21 mouse cellular contexts compared by ENCODE assay signal in the genomic region with DNA sequence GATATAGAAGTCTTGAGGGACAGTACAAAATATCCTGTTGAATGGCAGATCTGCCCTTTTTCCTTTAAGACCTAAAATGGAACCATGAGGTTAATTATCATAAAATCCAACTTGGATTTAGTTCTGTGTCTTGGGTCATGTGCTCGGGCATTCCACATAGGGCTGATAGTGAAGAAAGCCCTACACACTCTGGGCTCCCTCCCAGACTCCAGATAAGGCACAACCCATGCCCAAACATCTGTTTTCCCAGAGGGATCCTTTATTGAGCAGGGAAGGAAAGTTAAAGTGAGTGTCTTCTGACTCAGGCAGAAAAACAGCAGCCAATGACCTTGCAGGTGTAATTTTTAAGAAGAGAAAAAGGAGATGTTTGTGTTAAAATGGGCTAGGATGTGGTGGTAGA.
"Had no signal": no experiment of that assay in that cellular context is flagged by ENCODE, and none has a peak within 500 bp of the region (broad histone marks: within the 10 kb centered on the region; RNA-seq: fewer than 3 reads in every experiment).

No protein-coding gene starts in this region.

- H3K27me3 ChIP-seq: heart, embryonic 12.5 days; intestine, embryonic 15.5 days; liver, embryonic 13.5 days; liver, embryonic 15.5 days had no signal

- DNase-seq: gastrocnemius, adult 2 months; gastrocnemius, postnatal 10 days; gastrocnemius, postnatal 25 days; heart, postnatal 4 days; kidney, adult 18-20 months; kidney, adult 8-10 months; kidney, postnatal 10 days; kidney, postnatal 25 days; kidney, postnatal 4 days; liver; liver, embryonic 13.5 days; liver, postnatal 0 days; lung, adult 2 months had no signal

- H3K9me3 ChIP-seq: heart, embryonic 12.5 days; hindbrain, embryonic 10.5 days; hindbrain, embryonic 12.5 days; intestine, embryonic 15.5 days; limb, embryonic 10.5 days; limb, embryonic 12.5 days; liver, embryonic 13.5 days; liver, embryonic 15.5 days had no signal

- H3K4me1 ChIP-seq: heart, embryonic 12.5 days; hindbrain, embryonic 10.5 days; intestine, embryonic 15.5 days; limb, embryonic 10.5 days; limb, embryonic 12.5 days; liver, embryonic 13.5 days; liver, embryonic 15.5 days had no signal

- H3K9ac ChIP-seq: heart, embryonic 12.5 days; hindbrain, embryonic 12.5 days; hindbrain, embryonic 14.5 days; intestine, embryonic 15.5 days; limb, embryonic 12.5 days; liver, embryonic 13.5 days; liver, embryonic 15.5 days; liver, postnatal 0 days had no signal

- H3K27ac ChIP-seq: gastrocnemius, adult 2 months; hindbrain, embryonic 10.5 days; hindbrain, embryonic 12.5 days; hindbrain, embryonic 14.5 days; intestine, embryonic 15.5 days; limb, embryonic 10.5 days; limb, embryonic 12.5 days; liver, embryonic 13.5 days; liver, embryonic 15.5 days had no signal

- H3K36me3 ChIP-seq: heart, embryonic 12.5 days; hindbrain, embryonic 12.5 days; intestine, embryonic 15.5 days; limb, embryonic 10.5 days; limb, embryonic 12.5 days; liver, embryonic 13.5 days; liver, embryonic 15.5 days had no signal

- H3K4me3 ChIP-seq: gastrocnemius, adult 2 months; heart, embryonic 12.5 days; hindbrain, embryonic 10.5 days; hindbrain, embryonic 12.5 days; intestine, embryonic 15.5 days; limb, embryonic 10.5 days; limb, embryonic 12.5 days; liver, embryonic 13.5 days; liver, embryonic 15.5 days had no signal
